In genomic region chr11:96278773-96279172, GRCm38 (mm10) we compare ENCODE assay signal across 8 mouse cellular contexts. TPM values are rescaled to one million over a fixed set of nuclear protein-coding genes. Genes with fewer than 3 reads are reported as not detected.
DNase-seq lines count a peak whose midpoint lies in the region; ATAC-seq lines count a peak whose summit lies in the region.

No protein-coding gene starts in this region.

- intact Hi-C loops in gastrocnemius, postnatal 14 days (cut with DNase I; ENCODE audit: low total_unique reads): loop anchor here (2.0 to 10.0 kb wide), 2 partner anchors 276 to 342 kb away; no protein-coding TSS in a partner anchor
- intact Hi-C loops in left cerebral cortex, postnatal 4 days (cut with DNase I): loop anchor here (2.0 kb wide), 1 partner anchor 582 kb away; no protein-coding TSS in a partner anchor

- H3K9ac ChIP-seq in neural tube, embryonic 15.5 days (replicated peaks): peak overlapping the region; percentile 83

- H3K27ac ChIP-seq in neural tube, embryonic 15.5 days (replicated peaks): peak overlapping the region; percentile 99

- under 1% methylated on average over 9 of the region's 9 CpGs for WGBS in neural tube, embryonic 15.5 days

- no peaks in the 10 kb centered on the region for H3K36me3 ChIP-seq in neural tube, embryonic 15.5 days

- DNase-seq in urinary bladder, adult 2 months (ENCODE audit: low spot score): peak; percentile 59
- no peak for DNase-seq in urinary bladder, postnatal 10 days (ENCODE audit: low spot score)
- DNase-seq in cerebellum, postnatal 14 days: peak; percentile 92 to 93
- peak; percentile 75 for DNase-seq in gastrocnemius, postnatal 14 days
- peak; percentile 91 for DNase-seq in kidney, adult 18-20 months
- peak; percentile 84 for DNase-seq in left cerebral cortex, postnatal 4 days
- DNase-seq in thymus, adult 18-20 months: peak; percentile 36 to 42

- H3K4me3 ChIP-seq in neural tube, embryonic 15.5 days (replicated peaks): peak overlapping the region; percentile 60

- H3K27me3 ChIP-seq in neural tube, embryonic 15.5 days (replicated peaks): no peaks in the 10 kb centered on the region

- H3K4me2 ChIP-seq in neural tube, embryonic 15.5 days: peak overlapping the region; percentile 87

- H3K9me3 ChIP-seq in neural tube, embryonic 15.5 days (replicated peaks): no peaks in the 10 kb centered on the region

- peaks cover 75% of the 10 kb centered on the region for H3K4me1 ChIP-seq in neural tube, embryonic 15.5 days

- ATAC-seq in neural tube, embryonic 15.5 days (ENCODE audit: low FRiP score): peak; percentile 63; the same call in 1 of the 2 replicates

RNA-seq across cellular contexts. Expression of gene Hoxb8, which starts 2.9 kb away (rescaled TPM):
- 12.0 and 13.4 TPM in 2 replicates for polyA plus RNA-seq in urinary bladder, adult 2 months (2012; rRNA removed)
- total RNA-seq in gastrocnemius, postnatal 14 days (2021): under 1 TPM; 0.71 to 0.74 TPM
- not detected for total RNA-seq in left cerebral cortex, postnatal 4 days (2021)
- 63.1 and 71.8 TPM in 2 replicates for polyA plus RNA-seq in neural tube, embryonic 15.5 days (2015; fragmentation: Nextera tagmentation; extraction: Ambion mirVana)

RNA-seq across cellular contexts. Expression of gene Hoxb9, which starts 7.5 kb away (rescaled TPM):
- 2.7 and 3.2 TPM in 2 replicates for polyA plus RNA-seq in urinary bladder, adult 2 months (2012; rRNA removed)
- total RNA-seq in gastrocnemius, postnatal 14 days (2021): under 1 TPM; 0.49 to 0.59 TPM
- not detected for total RNA-seq in left cerebral cortex, postnatal 4 days (2021)
- polyA plus RNA-seq in neural tube, embryonic 15.5 days (2015; fragmentation: Nextera tagmentation; extraction: Ambion mirVana): 55.7 and 57.5 TPM in 2 replicates

RNA-seq across cellular contexts. Expression of gene Hoxb7, which starts 7.7 kb away (rescaled TPM):
- polyA plus RNA-seq in urinary bladder, adult 2 months (2012; rRNA removed): 9.5 and 9.6 TPM in 2 replicates
- 1 to 10 TPM; 1.5 to 1.6 TPM for total RNA-seq in gastrocnemius, postnatal 14 days (2021)
- total RNA-seq in left cerebral cortex, postnatal 4 days (2021): not detected
- 101 and 115 TPM in 2 replicates for polyA plus RNA-seq in neural tube, embryonic 15.5 days (2015; fragmentation: Nextera tagmentation; extraction: Ambion mirVana)

RNA-seq across cellular contexts. Expression of gene Hoxb6, which starts 13.5 kb away (rescaled TPM):
- polyA plus RNA-seq in urinary bladder, adult 2 months (2012; rRNA removed): 12.9 and 13.7 TPM in 2 replicates
- under 1 TPM; 0.43 to 0.75 TPM for total RNA-seq in gastrocnemius, postnatal 14 days (2021)
- total RNA-seq in left cerebral cortex, postnatal 4 days (2021): not detected
- 109 and 135 TPM in 2 replicates for polyA plus RNA-seq in neural tube, embryonic 15.5 days (2015; fragmentation: Nextera tagmentation; extraction: Ambion mirVana)

RNA-seq across cellular contexts. Expression of gene Hoxb5, which starts 24.4 kb away (rescaled TPM):
- polyA plus RNA-seq in urinary bladder, adult 2 months (2012; rRNA removed): 5.8 and 7.4 TPM in 2 replicates
- under 1 TPM; 0.90 to 0.91 TPM for total RNA-seq in gastrocnemius, postnatal 14 days (2021)
- total RNA-seq in left cerebral cortex, postnatal 4 days (2021): not detected
- 39.5 and 106 TPM in 2 replicates for polyA plus RNA-seq in neural tube, embryonic 15.5 days (2015; fragmentation: Nextera tagmentation; extraction: Ambion mirVana)
